Mouse (Mus musculus) myocyte (in vitro differentiated cells): ENCODE results near the gene Ddrgk1.

Experiments
- CEBPB ChIP-seq: IDR thresholded peaks from 2 replicates; pipeline ENCODE4 v1.6.1; 2011; ENCODE audit warnings: mild to moderate bottlenecking, moderate library complexity; ENCODE audit not compliant: poor library complexity, insufficient read depth, severe bottlenecking
- E2F4 ChIP-seq: IDR thresholded peaks from one replicate; pipeline ENCODE4 v1.6.1; 2011; ENCODE audit warnings: mild to moderate bottlenecking, control low read depth, moderate library complexity; ENCODE audit not compliant: insufficient read depth
- MAX ChIP-seq: IDR thresholded peaks from one replicate; pipeline ENCODE4 v1.6.1; 2011; ENCODE audit warnings: low read depth, mild to moderate bottlenecking, control low read depth
- POLR2A ChIP-seq: IDR thresholded peaks from one replicate; pipeline ENCODE4 v1.6.1; 2011; ENCODE audit warnings: low read depth, mild to moderate bottlenecking, control low read depth, moderate library complexity; ENCODE audit not compliant: insufficient read length

- TF ChIP-seq CEBPB (no peak), MAX (no peak), POLR2A (no peak), E2F4 (no peak)
These were observed 6.9 kb downstream of the Ddrgk1 start for GRCm38 (mm10) chr2:130657541-130657940.
